Mouse (Mus musculus): ENCODE measurements around the gene Rgma. TPM values are rescaled to one million over a fixed set of nuclear protein-coding genes. Genes with fewer than 3 reads are reported as not detected.

Rgma gene
- polyA plus RNA-seq, 1 experiment from 2014 or later = 6.6 TPM

GRCm38 (mm10) chr7:73367681-73368464 lies 7.4 kb upstream of the Rgma start:
- Histone ChIP-seq H3K27me3 (ENCODE audit: insufficient read depth, low read length) (peaks cover under 1% of the 10 kb centered on the region; the same call in 1 of the 2 replicates), H3K4me1 (replicated peaks; ENCODE audit: insufficient read depth, low read length) (peaks cover 3% of the 10 kb centered on the region; the same call in 1 of the 2 replicates), H3K4me3 (replicated peaks; ENCODE audit: low read depth, low read length) (no peak overlapping the region), H3K4me2 (ENCODE audit: low read length) (no peak overlapping the region), H3K36me3 (ENCODE audit: insufficient read depth, low read length) (no peaks in the 10 kb centered on the region), H3K9me3 (replicated peaks; ENCODE audit: low read length) (no peaks in the 10 kb centered on the region), H3K9ac (ENCODE audit: low read depth, low read length) (no peak overlapping the region), H3K27ac (no peak overlapping the region)
- no peak for DNase-seq (ENCODE audit: low spot score)
- no peak for TF ChIP-seq CTCF (IDR thresholded peaks at IDR 0.05; ENCODE audit: low read depth)
- no peak for ATAC-seq (replicated peaks; ENCODE audit: low FRiP score, low read depth)
- WGBS = 95% methylated on average over 10 of the region's 10 CpGs

GRCm38 (mm10) chr7:73369992-73370391 lies 5.3 kb upstream of the Rgma start:
- Histone ChIP-seq H3K9me3 (replicated peaks; ENCODE audit: low read length) (no peaks in the 10 kb centered on the region), H3K9ac (ENCODE audit: low read depth, low read length) (no peak overlapping the region), H3K27ac (no peak overlapping the region), H3K4me3 (replicated peaks; ENCODE audit: low read depth, low read length) (no peak overlapping the region), H3K36me3 (ENCODE audit: insufficient read depth, low read length) (no peaks in the 10 kb centered on the region), H3K27me3 (ENCODE audit: insufficient read depth, low read length) (peaks cover 9% of the 10 kb centered on the region; the same call in 1 of the 2 replicates), H3K4me2 (ENCODE audit: low read length) (no peak overlapping the region), H3K4me1 (replicated peaks; ENCODE audit: insufficient read depth, low read length) (peaks cover 3% of the 10 kb centered on the region; the same call in 1 of the 2 replicates)
- TF ChIP-seq CTCF (IDR thresholded peaks at IDR 0.05; ENCODE audit: low read depth) = no peak
- WGBS = 77% methylated on average over 4 of the region's 4 CpGs
- ATAC-seq (replicated peaks; ENCODE audit: low FRiP score, low read depth) (no peak), DNase-seq (ENCODE audit: low spot score) (no peak)

GRCm38 (mm10) chr7:73371587-73372321 lies 3.6 kb upstream of the Rgma start:
- Histone ChIP-seq H3K9me3 (replicated peaks; ENCODE audit: low read length) (no peaks in the 10 kb centered on the region), H3K4me1 (replicated peaks; ENCODE audit: insufficient read depth, low read length) (peaks cover 8% of the 10 kb centered on the region), H3K4me3 (replicated peaks; ENCODE audit: low read depth, low read length) (peak overlapping the region; percentile 23; the same call in 1 of the 2 replicates), H3K27me3 (ENCODE audit: insufficient read depth, low read length) (peaks cover 9% of the 10 kb centered on the region; the same call in 1 of the 2 replicates), H3K36me3 (ENCODE audit: insufficient read depth, low read length) (no peaks in the 10 kb centered on the region), H3K9ac (ENCODE audit: low read depth, low read length) (peak overlapping the region; percentile 29; the same call in 1 of the 2 replicates), H3K27ac (no peak overlapping the region), H3K4me2 (ENCODE audit: low read length) (peak overlapping the region; percentile 64)
- no peak for TF ChIP-seq CTCF (IDR thresholded peaks at IDR 0.05; ENCODE audit: low read depth)
- ATAC-seq (replicated peaks; ENCODE audit: low FRiP score, low read depth) (no peak), DNase-seq (ENCODE audit: low spot score) (no peak)
- 40% methylated on average over 10 of the region's 10 CpGs for WGBS

- Histone ChIP-seq H3K4me1 (replicated peaks; ENCODE audit: insufficient read depth, low read length) (peaks cover 8% of the 10 kb centered on the region), H3K9ac (ENCODE audit: low read depth, low read length) (peak overlapping the region; percentile 29; the same call in 1 of the 2 replicates), H3K36me3 (ENCODE audit: insufficient read depth, low read length) (no peaks in the 10 kb centered on the region), H3K4me3 (replicated peaks; ENCODE audit: low read depth, low read length) (peak overlapping the region; percentile 23), H3K4me2 (ENCODE audit: low read length) (peak overlapping the region; percentile 64), H3K27ac (no peak overlapping the region), H3K9me3 (replicated peaks; ENCODE audit: low read length) (no peaks in the 10 kb centered on the region), H3K27me3 (ENCODE audit: insufficient read depth, low read length) (peaks cover 9% of the 10 kb centered on the region; the same call in 1 of the 2 replicates)
- DNase-seq (ENCODE audit: low spot score) (peak; percentile 54), ATAC-seq (replicated peaks; ENCODE audit: low FRiP score, low read depth) (no peak)
- 3% methylated on average over 29 of the region's 29 CpGs for WGBS
- peak; percentile 28; the same call in 1 of the 2 replicates for TF ChIP-seq CTCF (IDR thresholded peaks at IDR 0.05; ENCODE audit: low read depth)
Measured at GRCm38 (mm10) chr7:73372352-73372970, 2.8 kb upstream of the Rgma start.

GRCm38 (mm10) chr7:73374727-73375126 lies 582 bp upstream of the Rgma start:
- H3K27ac ChIP-seq = no peak overlapping the region
- 4% methylated on average over 14 of the region's 14 CpGs for WGBS
- ATAC-seq (replicated peaks; ENCODE audit: low FRiP score, low read depth) (no peak), DNase-seq (ENCODE audit: low spot score) (peak; percentile 52)
- H3K27me3 ChIP-seq (ENCODE audit: insufficient read depth, low read length) = peaks cover 9% of the 10 kb centered on the region; the same call in 1 of the 2 replicates
- H3K4me2 ChIP-seq (ENCODE audit: low read length) = peak overlapping the region; percentile 99
- peak overlapping the region; percentile 55 for H3K4me3 ChIP-seq (replicated peaks; ENCODE audit: low read depth, low read length)
- H3K36me3 ChIP-seq (ENCODE audit: insufficient read depth, low read length) = no peaks in the 10 kb centered on the region
- no peaks in the 10 kb centered on the region for H3K9me3 ChIP-seq (replicated peaks; ENCODE audit: low read length)
- no peak for TF ChIP-seq CTCF (IDR thresholded peaks at IDR 0.05; ENCODE audit: low read depth)
- peaks cover 8% of the 10 kb centered on the region for H3K4me1 ChIP-seq (replicated peaks; ENCODE audit: insufficient read depth, low read length)
- no peak overlapping the region for H3K9ac ChIP-seq (ENCODE audit: low read depth, low read length)
